Mouse (Mus musculus) neural tube, embryonic 14.5 days (tissue): ENCODE results near the gene Fam184a. TPM values are rescaled to one million over a fixed set of nuclear protein-coding genes. Genes with fewer than 3 reads are reported as not detected.

Experiments
- ATAC-seq: fragments of 200-750 bp; cut with Nextera tagmentation; 2 replicates; pipeline ENCODE4 v1.8.0; 2017; ENCODE audit warnings: low read depth, mild to moderate bottlenecking, moderate TSS enrichment, moderate library complexity
- H3K27ac ChIP-seq: fragments of 300-500 bp; sonication (generic); 2 replicates; pipeline ENCODE4 v1.5.1; 2014; ENCODE audit warnings: low read depth, mild to moderate bottlenecking, control low read depth, low read length, moderate library complexity, mixed read lengths
- H3K27me3 ChIP-seq: fragments of 300-500 bp; sonication (generic); 2 replicates; pipeline ENCODE4 v1.6.1; 2014; ENCODE audit warnings: low read length; ENCODE audit not compliant: control insufficient read depth, insufficient read depth
- H3K36me3 ChIP-seq: fragments of 300-500 bp; sonication (generic); 2 replicates; pipeline ENCODE4 v1.6.1; 2014; ENCODE audit warnings: low read length, mixed read lengths; ENCODE audit not compliant: control insufficient read depth, insufficient read depth
- H3K4me1 ChIP-seq: fragments of 300-500 bp; sonication (generic); 2 replicates; pipeline ENCODE4 v1.6.1; 2014; ENCODE audit warnings: low read length; ENCODE audit not compliant: control insufficient read depth, insufficient read depth
- H3K4me2 ChIP-seq: fragments of 300-500 bp; sonication (generic); 2 replicates; pipeline ENCODE4 v1.6.1; 2014; ENCODE audit warnings: mild to moderate bottlenecking, low read depth, low read length, control low read depth
- H3K4me3 ChIP-seq: fragments of 300-500 bp; sonication (generic); 2 replicates; pipeline ENCODE4 v1.5.1; 2014; ENCODE audit warnings: low read depth, low read length, control low read depth, mixed read lengths
- H3K9ac ChIP-seq: fragments of 300-500 bp; sonication (generic); replicated peaks from 2 replicates; pipeline ENCODE4 v1.6.1; 2014; ENCODE audit warnings: low read depth, mild to moderate bottlenecking, control low read depth, low read length, mixed read lengths
- H3K9me3 ChIP-seq: fragments of 300-500 bp; sonication (generic); 2 replicates; pipeline ENCODE4 v1.6.1; 2016; ENCODE audit warnings: low read length; ENCODE audit not compliant: control insufficient read depth
- WGBS: fragments of 180-500 bp; shearing (Covaris S2); extraction: QIAGEN DNeasy Blood & Tissue Kit; methylation state at CpG from one replicate; pipeline ENCODE4 v1.1.7; 2014; 5-methylcytosine and 5-hydroxymethylcytosine counted together
- polyA plus RNA-seq: library from polyadenylated mRNA; unstranded; fragments of >200 nt; fragmentation: Nextera tagmentation; extraction: Ambion mirVana; gene quantifications from 2 replicates; pipeline ENCODE4 v1.2.1, GENCODE M21; 2014

The Fam184a gene
- polyA plus RNA-seq, result 17.0 and 20.1 TPM in 2 replicates

DNA sequence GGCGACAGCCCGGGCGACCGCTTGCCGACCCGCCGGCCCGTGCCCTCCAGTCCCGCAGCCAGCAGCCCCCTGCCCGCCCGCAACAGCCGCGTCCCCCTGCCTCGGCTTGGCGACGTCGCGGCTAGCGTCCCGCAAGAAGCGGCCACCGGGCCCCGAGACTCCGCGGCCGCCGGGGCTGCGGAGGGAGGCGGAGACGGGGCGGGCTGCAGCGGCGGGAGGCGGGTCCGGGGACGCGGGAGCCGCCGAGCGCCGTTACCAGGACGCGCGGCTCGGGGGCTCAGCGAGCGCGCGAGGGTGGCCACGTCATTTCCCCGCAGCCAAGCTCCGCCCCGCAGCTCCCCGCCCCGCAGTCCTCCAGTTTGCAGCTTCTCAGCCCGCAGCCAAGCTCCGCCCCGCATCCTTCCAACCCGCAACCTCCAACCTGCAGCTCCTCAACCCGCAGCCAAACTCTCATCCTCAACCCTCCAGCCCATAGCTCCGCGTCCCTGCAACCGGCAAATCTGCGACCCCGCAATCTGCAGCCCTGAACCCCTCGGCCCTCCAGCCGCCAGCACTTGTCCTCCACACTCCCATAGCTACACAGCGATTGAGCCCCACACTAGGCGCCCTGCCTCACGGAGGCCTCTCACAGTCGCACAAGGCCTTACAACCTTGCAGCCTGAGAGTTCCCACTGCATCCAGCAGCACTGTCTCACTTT lies at the start of gene Fam184a:
Fam184a (minus strand) TSS at position 169 of the 698 bp plus-strand sequence.
- 3% methylated on average over 45 of the region's 71 CpGs for WGBS
- Histone ChIP-seq H3K9ac (peak within 1 kb of the TSS; percentile 81), H3K36me3 (no peaks in the 10 kb centered on the region), H3K4me3 (peak within 1 kb of the TSS; percentile 76), H3K27me3 (no peaks in the 10 kb centered on the region), H3K9me3 (no peaks in the 10 kb centered on the region), H3K27ac (peak within 1 kb of the TSS; percentile 72), H3K4me2 (peak within 1 kb of the TSS; percentile 82), H3K4me1 (peaks cover 17% of the 10 kb centered on the region)
- ATAC-seq, result peak; percentile 97

DNA sequence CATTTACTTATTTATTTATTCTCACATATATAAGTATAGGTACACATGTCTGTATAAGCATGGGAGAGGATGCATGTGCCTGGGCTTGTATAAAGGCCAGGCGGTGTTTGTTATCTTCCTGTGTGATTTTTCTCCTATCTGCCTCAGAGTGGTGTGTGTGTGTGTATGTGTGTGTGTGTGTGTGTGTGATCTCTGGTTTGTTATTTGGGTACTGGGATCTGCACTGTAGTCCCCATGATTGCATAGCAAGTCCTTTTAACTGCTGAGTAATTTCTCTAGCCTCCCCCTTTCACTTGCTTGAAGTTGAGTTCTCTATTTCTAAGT lies 45.3 kb upstream of the Fam184a start:
- no peak for ATAC-seq
- Histone ChIP-seq H3K4me1 (no peaks in the 10 kb centered on the region), H3K27ac (no peak overlapping the region), H3K36me3 (no peaks in the 10 kb centered on the region), H3K9me3 (no peaks in the 10 kb centered on the region), H3K9ac (no peak overlapping the region), H3K4me3 (no peak overlapping the region), H3K27me3 (no peaks in the 10 kb centered on the region), H3K4me2 (no peak overlapping the region)
- 96% methylated on average over 1 of the region's 1 CpGs for WGBS

DNA sequence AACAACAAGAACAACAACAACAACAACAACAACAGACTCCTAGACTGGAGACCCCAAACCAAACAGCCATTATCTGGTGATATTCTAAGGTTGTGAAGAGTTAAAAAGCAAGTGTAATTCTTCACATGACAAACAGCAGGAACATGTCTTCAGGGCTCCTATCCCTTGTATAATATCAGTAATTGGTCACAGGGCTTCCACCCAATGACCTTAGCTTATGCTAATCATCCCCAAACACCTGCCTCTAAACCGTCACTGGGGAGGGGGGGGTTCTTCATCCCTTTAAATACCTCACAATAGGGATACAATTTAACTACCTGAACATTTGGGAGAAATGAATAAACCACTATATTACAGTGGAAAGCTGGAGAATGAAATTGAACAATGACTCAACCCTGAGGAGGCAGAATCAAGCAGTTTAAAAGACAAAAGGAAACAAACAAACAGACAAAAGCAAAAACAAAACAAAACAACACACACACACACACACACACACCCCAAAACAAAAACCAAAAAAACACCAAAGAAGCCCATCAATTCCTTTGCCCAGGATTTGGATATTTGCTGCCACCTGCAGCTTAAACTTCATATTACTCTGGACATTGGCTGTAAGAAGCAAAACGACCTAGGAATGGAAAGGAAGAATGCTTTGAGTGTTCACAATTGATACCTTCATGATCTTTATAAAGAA lies 44.8 kb upstream of the Fam184a start:
- Histone ChIP-seq H3K4me2 (no peak overlapping the region), H3K9me3 (no peaks in the 10 kb centered on the region), H3K4me1 (no peaks in the 10 kb centered on the region), H3K9ac (no peak overlapping the region), H3K36me3 (no peaks in the 10 kb centered on the region), H3K27me3 (no peaks in the 10 kb centered on the region), H3K4me3 (no peak overlapping the region), H3K27ac (no peak overlapping the region)
- peak; percentile 56; the same call in 1 of the 2 replicates for ATAC-seq
- 8% methylated on average over 2 of the region's 2 CpGs for WGBS

DNA sequence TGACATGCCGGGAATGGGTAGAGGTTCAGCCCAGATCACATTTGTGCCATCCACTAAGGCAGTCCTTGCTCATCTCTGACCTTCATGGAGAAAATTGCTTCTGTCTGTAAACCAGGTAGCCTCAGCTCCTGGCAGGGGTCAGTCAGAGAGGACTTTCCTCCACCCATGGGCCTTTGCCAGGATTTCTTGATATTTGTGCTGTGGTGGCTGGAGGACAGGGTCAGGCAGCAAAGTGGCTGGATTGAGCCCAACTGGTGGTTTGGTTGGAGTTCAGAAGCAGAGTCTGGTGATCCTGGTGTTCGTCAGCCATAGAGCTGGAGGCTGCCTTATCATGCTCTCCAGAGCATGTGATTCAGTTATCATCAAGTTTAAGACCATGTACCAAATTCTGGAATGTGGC lies 40.4 kb upstream of the Fam184a start:
- H3K4me3 ChIP-seq, result no peak overlapping the region
- no peaks in the 10 kb centered on the region for H3K27me3 ChIP-seq
- no peak overlapping the region for H3K4me2 ChIP-seq
- no peak overlapping the region for H3K27ac ChIP-seq
- H3K9ac ChIP-seq, result no peak overlapping the region
- ATAC-seq, result no peak
- H3K9me3 ChIP-seq, result no peaks in the 10 kb centered on the region
- H3K4me1 ChIP-seq, result no peaks in the 10 kb centered on the region
- WGBS, result 93% methylated on average over 2 of the region's 2 CpGs
- no peaks in the 10 kb centered on the region for H3K36me3 ChIP-seq

DNA sequence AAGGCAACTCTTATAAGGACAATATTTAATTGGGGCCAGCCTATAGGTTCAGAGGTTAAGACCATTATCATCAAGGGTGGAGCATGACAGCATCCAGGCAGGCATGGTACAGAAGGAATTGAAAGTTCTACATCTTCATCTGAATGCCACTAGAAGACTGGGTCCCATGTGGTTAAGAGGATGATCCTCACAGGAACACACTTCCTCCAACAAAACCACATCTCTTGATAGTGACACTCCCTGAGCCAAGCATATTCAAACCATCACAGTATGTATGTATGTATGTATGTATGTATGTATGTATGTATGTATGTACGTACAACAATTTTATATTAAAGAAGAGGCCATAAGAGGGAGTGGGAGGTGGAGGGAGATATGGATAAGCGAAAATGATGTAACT lies 25.7 kb upstream of the Fam184a start:
- no peaks in the 10 kb centered on the region for H3K9me3 ChIP-seq
- H3K27ac ChIP-seq, result no peak overlapping the region
- H3K4me2 ChIP-seq, result no peak overlapping the region
- WGBS, result 95% methylated on average over 2 of the region's 2 CpGs
- H3K27me3 ChIP-seq, result no peaks in the 10 kb centered on the region
- no peak overlapping the region for H3K9ac ChIP-seq
- no peaks in the 10 kb centered on the region for H3K4me1 ChIP-seq
- no peak overlapping the region for H3K4me3 ChIP-seq
- no peaks in the 10 kb centered on the region for H3K36me3 ChIP-seq
- no peak for ATAC-seq

DNA sequence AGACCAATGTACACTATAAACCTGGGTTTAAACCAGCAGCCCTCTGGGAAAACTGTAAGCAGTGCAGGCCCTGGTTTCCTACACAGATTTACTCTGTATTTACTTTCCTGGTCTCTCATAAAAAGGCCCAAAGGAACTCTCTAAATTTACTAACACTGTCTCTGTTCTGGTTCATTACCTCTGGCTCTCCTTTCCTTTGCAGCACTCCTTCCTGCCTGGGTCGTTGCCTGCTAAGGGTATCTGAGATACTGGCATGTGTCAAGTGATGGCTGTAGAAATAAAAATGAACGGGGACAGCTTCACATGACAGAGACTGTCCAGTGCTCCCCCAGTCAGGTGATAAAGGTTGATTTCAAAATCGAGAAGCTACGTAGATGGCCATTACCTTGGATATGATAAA lies 21.8 kb upstream of the Fam184a start:
- Histone ChIP-seq H3K4me2 (no peak overlapping the region), H3K9me3 (no peaks in the 10 kb centered on the region), H3K27me3 (no peaks in the 10 kb centered on the region), H3K4me1 (no peaks in the 10 kb centered on the region), H3K4me3 (no peak overlapping the region), H3K27ac (no peak overlapping the region), H3K36me3 (no peaks in the 10 kb centered on the region), H3K9ac (no peak overlapping the region)
- WGBS, result 78% methylated on average over 4 of the region's 4 CpGs
- no peak for ATAC-seq

DNA sequence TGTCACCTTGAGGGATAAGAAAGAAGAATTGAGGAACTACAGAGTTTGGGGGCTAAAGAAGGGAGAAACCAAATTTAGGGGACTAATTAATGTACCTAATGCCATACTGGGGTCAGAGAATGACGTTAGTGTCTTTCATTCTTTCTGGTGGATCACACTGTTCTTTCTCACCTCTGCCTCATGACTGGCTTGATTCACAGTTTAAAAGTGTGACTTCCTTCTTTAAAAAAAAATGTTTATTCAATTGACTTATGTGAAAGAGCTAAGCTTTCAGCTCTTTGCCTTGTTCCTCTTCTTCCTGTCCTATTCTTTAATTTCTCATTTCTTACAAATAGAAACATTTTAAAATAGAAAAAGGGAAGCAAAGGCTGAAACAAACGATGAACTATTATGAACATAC lies 20.6 kb upstream of the Fam184a start:
- WGBS, result 75% methylated on average over 2 of the region's 2 CpGs
- Histone ChIP-seq H3K27ac (no peak overlapping the region), H3K9ac (no peak overlapping the region), H3K4me2 (no peak overlapping the region), H3K27me3 (no peaks in the 10 kb centered on the region), H3K4me1 (no peaks in the 10 kb centered on the region), H3K4me3 (no peak overlapping the region), H3K36me3 (no peaks in the 10 kb centered on the region), H3K9me3 (no peaks in the 10 kb centered on the region)
- no peak for ATAC-seq

DNA sequence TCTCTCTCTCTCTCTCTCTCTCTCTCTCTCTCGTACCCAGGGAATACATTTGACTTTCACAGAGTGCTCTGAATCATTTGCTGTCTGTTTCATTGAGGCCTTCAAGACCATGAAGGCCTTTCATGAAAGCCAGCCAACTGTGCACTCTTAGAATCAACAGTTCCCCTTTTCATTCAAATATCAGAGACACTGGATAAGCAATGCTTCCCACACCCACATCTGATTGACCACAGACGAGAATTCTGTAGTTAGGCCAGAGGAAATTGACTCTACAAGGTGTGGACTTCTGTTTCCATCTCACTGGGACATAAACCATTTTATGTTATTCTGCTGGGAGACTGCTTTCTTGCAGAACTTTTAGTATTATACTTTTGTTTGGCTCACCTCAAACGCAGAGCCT lies 17.8 kb upstream of the Fam184a start:
- WGBS, result 77% methylated on average over 3 of the region's 3 CpGs
- ATAC-seq, result no peak

DNA sequence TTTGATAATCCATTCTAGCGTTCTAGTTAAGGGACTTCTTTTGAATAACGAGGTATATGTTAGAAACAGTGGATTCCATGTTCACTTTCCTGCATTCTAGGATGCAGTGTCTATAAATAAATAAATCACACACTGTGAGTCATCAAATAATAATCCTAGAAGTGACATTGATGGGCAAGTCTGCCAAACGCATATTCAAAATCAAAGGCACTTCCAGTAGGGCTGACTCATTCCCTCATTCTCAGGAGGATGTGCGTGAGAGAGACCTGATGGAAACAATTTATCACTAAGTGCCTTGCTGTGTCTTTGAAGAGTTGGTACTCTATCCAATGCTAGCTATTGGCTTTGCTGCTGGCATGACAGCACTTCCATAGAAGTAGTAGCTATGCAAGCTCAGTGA lies 14.5 kb upstream of the Fam184a start:
- ATAC-seq, result no peak
- 89% methylated on average over 4 of the region's 4 CpGs for WGBS
- H3K4me3 ChIP-seq, result no peak overlapping the region
- no peaks in the 10 kb centered on the region for H3K4me1 ChIP-seq
- H3K4me2 ChIP-seq, result no peak overlapping the region
- no peak overlapping the region for H3K27ac ChIP-seq
- no peaks in the 10 kb centered on the region for H3K36me3 ChIP-seq
- no peaks in the 10 kb centered on the region for H3K9me3 ChIP-seq
- H3K9ac ChIP-seq, result no peak overlapping the region
- H3K27me3 ChIP-seq, result no peaks in the 10 kb centered on the region

More for the DNA sequence above, 17.8 kb upstream of the Fam184a start:
- Histone ChIP-seq H3K36me3 (no peaks in the 10 kb centered on the region), H3K27me3 (no peaks in the 10 kb centered on the region), H3K4me2 (no peak overlapping the region), H3K27ac (no peak overlapping the region), H3K4me3 (no peak overlapping the region), H3K4me1 (no peaks in the 10 kb centered on the region), H3K9me3 (no peaks in the 10 kb centered on the region), H3K9ac (no peak overlapping the region)
